Mouse (Mus musculus): Measurements from ENCODE around the gene Myo1e.
A peak's percentile ranks its signal among the peaks of the same experiment; 100 is the strongest.

The Myo1e gene

GRCm38 (mm10) chr9:70408791-70409190 is 201.6 kb downstream of the Myo1e start:
- no peak for DNase-seq (ENCODE audit: low spot score in 2 of 2)

GRCm38 (mm10) chr9:70409743-70410142 is 202.6 kb downstream of the Myo1e start:
- peak in 1 of 2 experiments; percentile 22 for DNase-seq (ENCODE audit: low spot score in 2 of 2)

GRCm38 (mm10) chr9:70410668-70411067 is 203.5 kb downstream of the Myo1e start:
- no peak for DNase-seq (ENCODE audit: low spot score in 2 of 2)

- DNase-seq (ENCODE audit: low spot score in 2 of 2): no peak
Observed at GRCm38 (mm10) chr9:70413038-70413437, 205.9 kb downstream of the Myo1e start.

- DNase-seq (ENCODE audit: low spot score in 2 of 2): no peak
Observed at GRCm38 (mm10) chr9:70416412-70416811, 209.3 kb downstream of the Myo1e start.

- peak; percentile 84 to 85 for DNase-seq (ENCODE audit: low spot score in 2 of 2)
Observed at GRCm38 (mm10) chr9:70421257-70422056, 214.3 kb downstream of the Myo1e start, which contains the start of gene Ccnb2. Gene Ccnb2, minus strand, starts transcription at chr9:70421547.

- DNase-seq (ENCODE audit: low spot score in 2 of 2): no peak
Observed at GRCm38 (mm10) chr9:70422661-70423060, 215.5 kb downstream of the Myo1e start.

- DNase-seq (ENCODE audit: low spot score in 2 of 2): no peak
Observed at GRCm38 (mm10) chr9:70439959-70440358, 232.8 kb downstream of the Myo1e start.

- DNase-seq (ENCODE audit: low spot score in 2 of 2): no peak
Observed at GRCm38 (mm10) chr9:70449072-70449471, 241.9 kb downstream of the Myo1e start.
